Mouse (Mus musculus): ENCODE measurements around the gene Irf4. TPM values are rescaled to one million over a fixed set of nuclear protein-coding genes. Genes with fewer than 3 reads are reported as not detected.

The Irf4 gene
- polyA plus RNA-seq, 1 experiment from 2014 or later: not detected

GRCm38 (mm10) chr13:30742411-30742970 is 6.5 kb upstream of the Irf4 start:
- no peaks in the 10 kb centered on the region for H3K36me3 ChIP-seq (replicated peaks; ENCODE audit: control insufficient read depth, insufficient read depth, low read depth, low read length)
- 78% methylated on average over 6 of the region's 6 CpGs for WGBS
- no peak overlapping the region for H3K4me2 ChIP-seq (ENCODE audit: low read depth, low read length)
- no peak overlapping the region for H3K27ac ChIP-seq (replicated peaks; ENCODE audit: low read depth, low read length)
- no peak for ATAC-seq (replicated peaks; ENCODE audit: insufficient number of reproducible peaks, low FRiP score, low TSS enrichment, low read depth)
- no peaks in the 10 kb centered on the region for H3K27me3 ChIP-seq (ENCODE audit: control insufficient read depth, insufficient read depth, low read length)
- DNase-seq (ENCODE audit: low spot score): no peak
- no peaks in the 10 kb centered on the region for H3K9me3 ChIP-seq (replicated peaks; ENCODE audit: control insufficient read depth, low read length)
- H3K9ac ChIP-seq (replicated peaks; ENCODE audit: low read length): no peak overlapping the region
- H3K4me3 ChIP-seq (ENCODE audit: low read depth, low read length): no peak overlapping the region
- no peaks in the 10 kb centered on the region for H3K4me1 ChIP-seq (ENCODE audit: control insufficient read depth, insufficient read depth, low read length)

DNA sequence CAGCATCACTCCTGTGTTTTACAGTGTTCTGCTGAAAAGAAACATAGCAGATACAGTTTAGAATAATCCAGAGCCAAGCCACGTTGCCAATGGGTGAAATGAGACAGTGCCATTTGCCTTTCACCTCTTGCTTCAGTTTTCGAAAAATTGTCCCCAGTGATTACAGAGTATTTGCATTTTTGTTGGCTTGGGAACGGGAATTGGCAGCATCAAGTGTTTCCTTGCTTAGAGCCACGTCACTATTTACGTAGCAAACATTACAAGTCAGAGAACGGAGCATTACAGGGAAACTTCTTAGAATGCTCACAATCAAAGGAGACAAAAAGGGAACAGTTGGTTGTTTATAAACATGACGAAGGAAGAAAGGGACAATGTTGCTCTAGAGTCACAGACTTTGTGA is 3.9 kb upstream of the Irf4 start:
- Histone ChIP-seq H3K4me3 (ENCODE audit: low read depth, low read length) (no peak overlapping the region), H3K9ac (replicated peaks; ENCODE audit: low read length) (no peak overlapping the region), H3K4me2 (ENCODE audit: low read depth, low read length) (no peak overlapping the region), H3K27me3 (ENCODE audit: control insufficient read depth, insufficient read depth, low read length) (peaks cover 16% of the 10 kb centered on the region), H3K4me1 (ENCODE audit: control insufficient read depth, insufficient read depth, low read length) (no peaks in the 10 kb centered on the region), H3K36me3 (replicated peaks; ENCODE audit: control insufficient read depth, insufficient read depth, low read depth, low read length) (no peaks in the 10 kb centered on the region), H3K27ac (replicated peaks; ENCODE audit: low read depth, low read length) (no peak overlapping the region), H3K9me3 (replicated peaks; ENCODE audit: control insufficient read depth, low read length) (no peaks in the 10 kb centered on the region)
- ATAC-seq (replicated peaks; ENCODE audit: insufficient number of reproducible peaks, low FRiP score, low TSS enrichment, low read depth): no peak
- WGBS: 79% methylated on average over 7 of the region's 7 CpGs
- no peak for DNase-seq (ENCODE audit: low spot score)

DNA sequence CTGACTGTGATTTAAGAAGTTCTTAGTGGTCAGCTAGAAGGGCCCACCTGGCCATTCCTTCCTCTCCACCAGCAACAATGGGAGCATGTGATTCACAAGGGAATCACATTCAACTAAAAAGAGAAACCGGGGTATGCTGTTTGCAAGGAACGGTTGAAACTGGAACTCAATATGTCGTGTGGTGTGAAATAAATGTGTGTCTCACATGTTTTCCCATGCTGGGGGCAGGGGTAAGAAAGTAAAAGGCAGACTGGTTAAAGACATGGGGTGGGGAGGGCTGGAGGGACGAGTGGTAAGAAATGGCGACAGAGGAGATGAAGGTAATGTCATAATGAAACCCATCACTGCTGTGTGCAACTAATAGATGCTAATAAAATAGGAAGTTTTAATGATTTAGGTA is 2.0 kb upstream of the Irf4 start:
- Histone ChIP-seq H3K9ac (replicated peaks; ENCODE audit: low read length) (no peak overlapping the region), H3K4me1 (ENCODE audit: control insufficient read depth, insufficient read depth, low read length) (no peaks in the 10 kb centered on the region), H3K9me3 (replicated peaks; ENCODE audit: control insufficient read depth, low read length) (no peaks in the 10 kb centered on the region), H3K36me3 (replicated peaks; ENCODE audit: control insufficient read depth, insufficient read depth, low read depth, low read length) (no peaks in the 10 kb centered on the region), H3K27me3 (ENCODE audit: control insufficient read depth, insufficient read depth, low read length) (peaks cover 32% of the 10 kb centered on the region), H3K4me2 (ENCODE audit: low read depth, low read length) (no peak overlapping the region), H3K27ac (replicated peaks; ENCODE audit: low read depth, low read length) (no peak overlapping the region), H3K4me3 (ENCODE audit: low read depth, low read length) (no peak overlapping the region)
- WGBS: 80% methylated on average over 5 of the region's 5 CpGs
- DNase-seq (ENCODE audit: low spot score) (no peak), ATAC-seq (replicated peaks; ENCODE audit: insufficient number of reproducible peaks, low FRiP score, low TSS enrichment, low read depth) (no peak)

GRCm38 (mm10) chr13:30747504-30747903 is 1.5 kb upstream of the Irf4 start:
- DNase-seq (ENCODE audit: low spot score) (no peak), ATAC-seq (replicated peaks; ENCODE audit: insufficient number of reproducible peaks, low FRiP score, low TSS enrichment, low read depth) (no peak)
- H3K27ac ChIP-seq (replicated peaks; ENCODE audit: low read depth, low read length): no peak overlapping the region
- no peak overlapping the region for H3K9ac ChIP-seq (replicated peaks; ENCODE audit: low read length)
- no peak overlapping the region for H3K4me2 ChIP-seq (ENCODE audit: low read depth, low read length)
- no peaks in the 10 kb centered on the region for H3K4me1 ChIP-seq (ENCODE audit: control insufficient read depth, insufficient read depth, low read length)
- H3K36me3 ChIP-seq (replicated peaks; ENCODE audit: control insufficient read depth, insufficient read depth, low read depth, low read length): no peaks in the 10 kb centered on the region
- H3K27me3 ChIP-seq (ENCODE audit: control insufficient read depth, insufficient read depth, low read length): peaks cover 32% of the 10 kb centered on the region
- WGBS: 64% methylated on average over 11 of the region's 11 CpGs
- H3K4me3 ChIP-seq (ENCODE audit: low read depth, low read length): no peak overlapping the region
- no peaks in the 10 kb centered on the region for H3K9me3 ChIP-seq (replicated peaks; ENCODE audit: control insufficient read depth, low read length)

DNA sequence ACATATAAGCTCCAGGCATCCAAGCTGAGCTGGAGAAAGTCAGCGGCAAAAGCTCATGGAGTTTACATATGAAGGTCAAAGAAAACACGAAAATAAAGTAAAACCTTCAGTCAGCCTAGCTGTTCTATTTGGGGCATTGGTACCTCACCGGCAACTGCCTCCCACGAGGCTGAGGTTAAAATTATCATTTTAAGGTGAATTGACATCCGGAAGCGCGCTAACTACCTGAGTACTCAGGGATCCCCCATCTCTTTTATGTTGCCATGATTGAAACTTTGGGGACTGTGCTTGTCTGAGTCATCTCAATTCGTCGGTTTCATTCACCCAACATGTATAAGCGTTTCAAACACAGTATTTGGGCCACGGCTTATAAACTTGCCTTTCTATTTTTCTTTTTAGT is 705 bp upstream of the Irf4 start:
- Histone ChIP-seq H3K36me3 (replicated peaks; ENCODE audit: control insufficient read depth, insufficient read depth, low read depth, low read length) (no peaks in the 10 kb centered on the region), H3K4me1 (ENCODE audit: control insufficient read depth, insufficient read depth, low read length) (no peaks in the 10 kb centered on the region), H3K9ac (replicated peaks; ENCODE audit: low read length) (no peak overlapping the region), H3K27ac (replicated peaks; ENCODE audit: low read depth, low read length) (no peak overlapping the region), H3K4me2 (ENCODE audit: low read depth, low read length) (no peak overlapping the region), H3K27me3 (ENCODE audit: control insufficient read depth, insufficient read depth, low read length) (peaks cover 32% of the 10 kb centered on the region), H3K4me3 (ENCODE audit: low read depth, low read length) (no peak overlapping the region), H3K9me3 (replicated peaks; ENCODE audit: control insufficient read depth, low read length) (no peaks in the 10 kb centered on the region)
- DNase-seq (ENCODE audit: low spot score) (no peak), ATAC-seq (replicated peaks; ENCODE audit: insufficient number of reproducible peaks, low FRiP score, low TSS enrichment, low read depth) (no peak)
- WGBS: 54% methylated on average over 11 of the region's 11 CpGs

DNA sequence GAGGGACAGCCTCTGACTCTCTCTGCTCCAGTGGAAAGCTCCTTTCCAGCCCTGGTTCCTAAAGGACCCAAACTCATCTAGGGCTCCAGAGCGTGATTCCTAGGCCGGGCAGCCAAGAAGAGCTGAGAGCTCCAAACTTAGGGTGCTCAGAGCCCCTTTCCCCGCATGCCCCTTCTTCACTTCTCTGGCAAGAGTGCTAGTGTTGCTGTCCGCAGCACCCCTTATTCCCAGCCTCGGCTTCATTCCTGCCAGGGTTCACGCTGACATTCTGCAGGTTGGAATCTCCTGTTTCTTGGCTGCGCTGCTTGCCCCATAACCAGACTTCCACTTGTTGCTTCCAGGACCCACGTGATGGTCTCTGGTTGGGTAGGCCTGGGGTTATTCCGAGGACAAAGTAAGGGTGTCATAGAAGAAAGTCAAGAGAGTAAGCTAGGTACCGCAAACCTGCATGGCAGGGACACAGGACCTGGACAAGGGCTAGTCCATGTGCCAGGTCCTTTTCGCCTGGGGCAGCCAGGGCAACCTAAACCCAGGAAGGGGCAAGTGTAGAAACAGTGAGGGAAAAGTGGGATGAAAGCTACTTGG is 623 bp downstream of the Irf4 start:
- DNase-seq (ENCODE audit: low spot score) (peak; percentile 21), ATAC-seq (replicated peaks; ENCODE audit: insufficient number of reproducible peaks, low FRiP score, low TSS enrichment, low read depth) (no peak; the same call in 1 of the 2 replicates)
- Histone ChIP-seq H3K36me3 (replicated peaks; ENCODE audit: control insufficient read depth, insufficient read depth, low read depth, low read length) (no peaks in the 10 kb centered on the region), H3K4me2 (ENCODE audit: low read depth, low read length) (peak overlapping the region; percentile 61), H3K27me3 (ENCODE audit: control insufficient read depth, insufficient read depth, low read length) (peaks cover 32% of the 10 kb centered on the region), H3K27ac (replicated peaks; ENCODE audit: low read depth, low read length) (no peak overlapping the region), H3K9me3 (replicated peaks; ENCODE audit: control insufficient read depth, low read length) (no peaks in the 10 kb centered on the region), H3K4me3 (ENCODE audit: low read depth, low read length) (peak overlapping the region; percentile 33), H3K9ac (replicated peaks; ENCODE audit: low read length) (no peak overlapping the region), H3K4me1 (ENCODE audit: control insufficient read depth, insufficient read depth, low read length) (no peaks in the 10 kb centered on the region)
- WGBS: 3% methylated on average over 11 of the region's 11 CpGs

GRCm38 (mm10) chr13:30750461-30751303 is 1.7 kb downstream of the Irf4 start:
- WGBS: 2% methylated on average over 33 of the region's 33 CpGs
- Histone ChIP-seq H3K27ac (replicated peaks; ENCODE audit: low read depth, low read length) (no peak overlapping the region), H3K9me3 (replicated peaks; ENCODE audit: control insufficient read depth, low read length) (no peaks in the 10 kb centered on the region), H3K4me2 (ENCODE audit: low read depth, low read length) (peak overlapping the region; percentile 59), H3K4me3 (ENCODE audit: low read depth, low read length) (peak overlapping the region; percentile 27), H3K36me3 (replicated peaks; ENCODE audit: control insufficient read depth, insufficient read depth, low read depth, low read length) (no peaks in the 10 kb centered on the region), H3K9ac (replicated peaks; ENCODE audit: low read length) (peak overlapping the region; percentile 32; the same call in 1 of the 2 replicates), H3K27me3 (ENCODE audit: control insufficient read depth, insufficient read depth, low read length) (peaks cover 32% of the 10 kb centered on the region), H3K4me1 (ENCODE audit: control insufficient read depth, insufficient read depth, low read length) (no peaks in the 10 kb centered on the region)
- no peak for ATAC-seq (replicated peaks; ENCODE audit: insufficient number of reproducible peaks, low FRiP score, low TSS enrichment, low read depth)
- DNase-seq (ENCODE audit: low spot score): peak; percentile 47

DNA sequence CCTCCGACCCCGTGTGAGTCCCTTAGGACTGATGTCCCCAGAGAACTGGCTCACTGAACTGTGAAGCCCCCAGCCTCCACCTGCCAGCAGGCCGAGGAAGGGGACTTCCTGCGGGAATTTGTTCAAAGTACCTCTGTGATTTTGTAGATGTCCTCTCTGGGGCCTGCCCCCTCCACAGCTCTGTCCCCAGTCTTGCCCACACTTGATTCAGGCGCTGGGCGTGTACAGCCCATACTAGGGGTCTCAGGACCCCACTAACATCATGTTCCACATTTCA is 2.2 kb downstream of the Irf4 start:
- no peak overlapping the region for H3K4me3 ChIP-seq (ENCODE audit: low read depth, low read length)
- ATAC-seq (replicated peaks; ENCODE audit: insufficient number of reproducible peaks, low FRiP score, low TSS enrichment, low read depth) (no peak), DNase-seq (ENCODE audit: low spot score) (no peak)

More for the DNA sequence above, 2.2 kb downstream of the Irf4 start:
- no peak overlapping the region for H3K4me2 ChIP-seq (ENCODE audit: low read depth, low read length)
- no peak overlapping the region for H3K9ac ChIP-seq (replicated peaks; ENCODE audit: low read length)
- no peak overlapping the region for H3K27ac ChIP-seq (replicated peaks; ENCODE audit: low read depth, low read length)
- H3K27me3 ChIP-seq (ENCODE audit: control insufficient read depth, insufficient read depth, low read length): peaks cover 32% of the 10 kb centered on the region
- no peaks in the 10 kb centered on the region for H3K4me1 ChIP-seq (ENCODE audit: control insufficient read depth, insufficient read depth, low read length)
- 16% methylated on average over 6 of the region's 6 CpGs for WGBS
- no peaks in the 10 kb centered on the region for H3K36me3 ChIP-seq (replicated peaks; ENCODE audit: control insufficient read depth, insufficient read depth, low read depth, low read length)
- no peaks in the 10 kb centered on the region for H3K9me3 ChIP-seq (replicated peaks; ENCODE audit: control insufficient read depth, low read length)

Data from embryonic facial prominence, embryonic 11.5 days (tissue).